Mouse (Mus musculus) midbrain, embryonic 15.5 days (tissue): ENCODE measurements around the gene Kcnc3. TPM values are rescaled to one million over a fixed set of nuclear protein-coding genes. Genes with fewer than 3 reads are reported as not detected.

Source experiments
- ATAC-seq: fragments of 200-750 bp; cut with Nextera tagmentation; replicated peaks from 2 replicates; pipeline ENCODE4 v1.8.0; 2017; ENCODE audit warnings: moderate TSS enrichment
- H3K27ac ChIP-seq: fragments of 300-500 bp; sonication (generic); 2 replicates; pipeline ENCODE4 v1.5.1; 2015; ENCODE audit warnings: mild to moderate bottlenecking, inconsistent platforms
- H3K27me3 ChIP-seq: fragments of 300-500 bp; sonication (generic); replicated peaks from 2 replicates; pipeline ENCODE4 v1.6.1; 2015; ENCODE audit warnings: inconsistent platforms
- H3K36me3 ChIP-seq: fragments of 300-500 bp; sonication (generic); replicated peaks from 2 replicates; pipeline ENCODE4 v1.6.1; 2015; ENCODE audit warnings: inconsistent platforms
- H3K4me1 ChIP-seq: fragments of 300-500 bp; sonication (generic); 2 replicates; pipeline ENCODE4 v1.6.1; 2015; ENCODE audit warnings: inconsistent platforms
- H3K4me2 ChIP-seq: fragments of 300-500 bp; sonication (generic); 2 replicates; pipeline ENCODE4 v1.6.1; 2015; ENCODE audit warnings: inconsistent platforms, mild to moderate bottlenecking, moderate library complexity
- H3K4me3 ChIP-seq: fragments of 300-500 bp; sonication (generic); 2 replicates; pipeline ENCODE4 v1.5.1; 2015; ENCODE audit warnings: mild to moderate bottlenecking, inconsistent platforms
- H3K9ac ChIP-seq: fragments of 300-500 bp; sonication (generic); 2 replicates; pipeline ENCODE4 v1.6.1; 2015; ENCODE audit warnings: mild to moderate bottlenecking, inconsistent platforms
- H3K9me3 ChIP-seq: fragments of 300-500 bp; sonication (generic); 2 replicates; pipeline ENCODE4 v1.6.1; 2016; ENCODE audit warnings: inconsistent platforms
- whole genome bisulfite sequencing: fragments of 180-500 bp; shearing (Covaris S2); methylation state at CpG from one replicate; pipeline ENCODE4 v1.1.7; 2015; ENCODE audit warnings: mixed read lengths; 5-methylcytosine and 5-hydroxymethylcytosine counted together
- polyA plus RNA-seq: library from polyadenylated mRNA; unstranded; fragments of >200 nt; fragmentation: Nextera tagmentation; extraction: Ambion mirVana; gene quantifications from 2 replicates; pipeline ENCODE4 v1.2.1, GENCODE M21; 2015

The Kcnc3 gene
- 5.8 and 8.0 TPM in 2 replicates for polyA plus RNA-seq

GRCm38 (mm10) chr7:44590402-44591347, at the start of gene Kcnc3:
Gene Kcnc3, plus strand, starts transcription at chr7:44590664.
- peak within 1 kb of the TSS; percentile 80 for H3K27ac ChIP-seq
- H3K36me3 ChIP-seq, result 0 out of 2 replicates have a peak, but pooled peaks cover 5% of the 10 kb centered on the region
- under 1% methylated on average over 72 of the region's 80 CpGs for WGBS
- peaks cover 73% of the 10 kb centered on the region for H3K4me1 ChIP-seq
- H3K9ac ChIP-seq, result peak within 1 kb of the TSS; percentile 74
- peak; percentile 92 for ATAC-seq
- peak within 1 kb of the TSS; percentile 75 for H3K4me3 ChIP-seq
- peak within 1 kb of the TSS; percentile 97 for H3K4me2 ChIP-seq
- H3K9me3 ChIP-seq, result no peaks in the 10 kb centered on the region
- peaks cover 13% of the 10 kb centered on the region for H3K27me3 ChIP-seq

- WGBS, result 95% methylated on average over 11 of the region's 11 CpGs
- Histone ChIP-seq H3K9ac (no peak overlapping the region), H3K4me2 (no peak overlapping the region), H3K9me3 (no peaks in the 10 kb centered on the region), H3K4me1 (peaks cover 4% of the 10 kb centered on the region), H3K4me3 (no peak overlapping the region), H3K27ac (no peak overlapping the region), H3K27me3 (no peaks in the 10 kb centered on the region), H3K36me3 (no peaks in the 10 kb centered on the region)
- ATAC-seq, result no peak
Observed at GRCm38 (mm10) chr7:44542555-44542954, 47.9 kb upstream of the Kcnc3 start.

- WGBS, result 82% methylated on average over 12 of the region's 12 CpGs
- Histone ChIP-seq H3K9me3 (no peaks in the 10 kb centered on the region), H3K4me3 (no peak overlapping the region), H3K27ac (no peak overlapping the region), H3K9ac (no peak overlapping the region), H3K36me3 (no peaks in the 10 kb centered on the region), H3K4me2 (no peak overlapping the region), H3K4me1 (peaks cover 9% of the 10 kb centered on the region), H3K27me3 (no peaks in the 10 kb centered on the region)
- no peak for ATAC-seq
Observed at GRCm38 (mm10) chr7:44543071-44543470, 47.4 kb upstream of the Kcnc3 start.

- H3K4me2 ChIP-seq, result no peak overlapping the region
- WGBS, result 97% methylated on average over 3 of the region's 3 CpGs
- ATAC-seq, result no peak
Observed at GRCm38 (mm10) chr7:44546274-44546673, 44.2 kb upstream of the Kcnc3 start.

GRCm38 (mm10) chr7:44547041-44547440, 43.4 kb upstream of the Kcnc3 start:
- peaks cover 13% of the 10 kb centered on the region for H3K4me1 ChIP-seq
- no peak overlapping the region for H3K4me3 ChIP-seq
- no peak overlapping the region for H3K4me2 ChIP-seq
- no peak for ATAC-seq
- H3K27ac ChIP-seq, result no peak overlapping the region
- no peaks in the 10 kb centered on the region for H3K9me3 ChIP-seq
- peak overlapping the region; percentile 12; the same call in 1 of the 2 replicates for H3K9ac ChIP-seq
- WGBS, result 94% methylated on average over 13 of the region's 13 CpGs
- peaks cover 11% of the 10 kb centered on the region; the same call in 1 of the 2 replicates for H3K36me3 ChIP-seq
- H3K27me3 ChIP-seq, result no peaks in the 10 kb centered on the region

More at GRCm38 (mm10) chr7:44546274-44546673, 44.2 kb upstream of the Kcnc3 start:
- Histone ChIP-seq H3K27ac (no peak overlapping the region), H3K9ac (no peak overlapping the region), H3K27me3 (no peaks in the 10 kb centered on the region), H3K4me1 (peaks cover 13% of the 10 kb centered on the region), H3K36me3 (peaks cover 11% of the 10 kb centered on the region; the same call in 1 of the 2 replicates), H3K9me3 (no peaks in the 10 kb centered on the region), H3K4me3 (no peak overlapping the region)

DNA sequence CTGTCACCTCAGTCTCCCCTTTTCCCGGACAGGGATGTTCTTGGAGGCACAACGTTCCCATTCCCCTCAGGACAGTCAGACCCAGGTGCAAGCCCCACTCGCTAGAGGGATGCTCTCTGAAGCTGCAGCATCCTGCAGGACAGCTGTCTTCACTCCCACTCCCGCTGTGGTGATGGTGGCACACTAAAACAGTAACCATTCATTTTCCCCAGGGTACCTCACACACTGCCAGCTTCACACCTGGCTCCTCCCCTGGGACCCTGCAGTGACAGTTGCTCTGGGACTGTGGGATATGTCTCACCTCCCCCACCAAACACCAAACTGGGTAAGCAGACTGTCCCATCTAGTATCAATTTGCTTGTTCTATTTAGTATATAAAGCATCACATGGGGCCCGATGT, 42.7 kb upstream of the Kcnc3 start:
- Histone ChIP-seq H3K9me3 (no peaks in the 10 kb centered on the region), H3K27ac (no peak overlapping the region), H3K27me3 (no peaks in the 10 kb centered on the region), H3K4me1 (peaks cover 14% of the 10 kb centered on the region), H3K36me3 (peaks cover 11% of the 10 kb centered on the region; the same call in 1 of the 2 replicates), H3K4me3 (peak overlapping the region; percentile 51), H3K4me2 (peak overlapping the region; percentile 95), H3K9ac (peak overlapping the region; percentile 12; the same call in 1 of the 2 replicates)
- 17% methylated on average over 5 of the region's 5 CpGs for WGBS
- ATAC-seq, result no peak

DNA sequence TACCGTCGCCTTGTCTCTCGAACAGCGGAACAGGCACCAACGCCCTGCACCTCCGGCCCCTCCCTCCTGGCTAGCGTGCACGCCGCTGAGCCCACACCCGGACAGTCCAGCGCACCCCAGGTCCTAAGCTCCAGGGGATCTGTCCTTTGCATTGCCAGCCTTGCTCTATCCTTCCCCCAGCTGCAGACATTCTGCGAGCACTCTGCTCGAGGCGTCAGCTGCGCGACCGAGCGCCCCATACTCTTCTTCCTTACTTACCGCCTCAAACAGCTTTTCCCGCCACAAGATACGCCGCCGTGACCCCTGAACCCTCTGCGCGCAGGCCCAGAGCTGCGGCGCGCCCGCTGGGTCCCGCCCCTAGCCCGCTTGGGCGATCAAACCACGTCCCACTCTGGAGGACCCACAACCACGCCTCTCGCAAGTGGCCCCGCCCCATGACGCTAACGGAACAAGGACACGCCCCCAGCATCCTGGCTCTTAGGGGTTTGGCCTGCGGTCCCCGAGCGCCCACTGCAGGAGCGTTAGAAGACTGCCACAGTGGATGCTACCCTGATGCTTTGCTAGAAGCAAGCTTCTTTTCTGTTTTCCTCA, 41.9 kb upstream of the Kcnc3 start, which contains the start of gene Pold1:
Pold1 (minus strand) TSS at position 353 of the 591 bp plus-strand sequence.
- no peaks in the 10 kb centered on the region for H3K9me3 ChIP-seq
- ATAC-seq, result peak; percentile 90
- WGBS, result under 1% methylated on average over 43 of the region's 43 CpGs

GRCm38 (mm10) chr7:44549621-44550408, 40.6 kb upstream of the Kcnc3 start:
- Histone ChIP-seq H3K9me3 (no peaks in the 10 kb centered on the region), H3K4me2 (no peak overlapping the region), H3K36me3 (peaks cover 11% of the 10 kb centered on the region; the same call in 1 of the 2 replicates), H3K4me1 (peaks cover 25% of the 10 kb centered on the region), H3K4me3 (no peak overlapping the region), H3K9ac (no peak overlapping the region), H3K27ac (no peak overlapping the region), H3K27me3 (no peaks in the 10 kb centered on the region)
- 95% methylated on average over 23 of the region's 23 CpGs for WGBS
- no peak for ATAC-seq

More for the DNA sequence above, 41.9 kb upstream of the Kcnc3 start, which contains the start of gene Pold1:
- Histone ChIP-seq H3K27ac (peak within 1 kb of the TSS; percentile 72), H3K36me3 (peaks cover 11% of the 10 kb centered on the region; the same call in 1 of the 2 replicates), H3K27me3 (no peaks in the 10 kb centered on the region), H3K9ac (peak within 1 kb of the TSS; percentile 36), H3K4me1 (peaks cover 21% of the 10 kb centered on the region), H3K4me3 (peak within 1 kb of the TSS; percentile 51), H3K4me2 (peak within 1 kb of the TSS; percentile 95)

DNA sequence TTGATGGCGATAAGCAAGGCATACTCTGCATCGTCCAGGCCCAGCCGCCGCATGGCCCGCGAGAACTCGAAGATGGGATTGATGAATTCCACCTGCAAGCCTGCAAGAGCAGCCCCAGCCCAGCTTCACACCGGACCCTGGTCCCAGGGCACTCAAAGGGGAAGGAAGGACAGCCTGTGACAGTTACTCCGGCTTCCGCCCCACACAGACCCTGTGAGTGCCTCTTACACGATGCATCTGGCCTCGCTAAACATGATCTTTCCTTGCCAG, 40.1 kb upstream of the Kcnc3 start:
- Histone ChIP-seq H3K27ac (no peak overlapping the region), H3K4me3 (no peak overlapping the region), H3K4me2 (no peak overlapping the region), H3K9ac (no peak overlapping the region), H3K9me3 (no peaks in the 10 kb centered on the region), H3K36me3 (peaks cover 11% of the 10 kb centered on the region; the same call in 1 of the 2 replicates), H3K27me3 (no peaks in the 10 kb centered on the region), H3K4me1 (peaks cover 25% of the 10 kb centered on the region)
- 98% methylated on average over 12 of the region's 12 CpGs for WGBS
- ATAC-seq, result no peak

DNA sequence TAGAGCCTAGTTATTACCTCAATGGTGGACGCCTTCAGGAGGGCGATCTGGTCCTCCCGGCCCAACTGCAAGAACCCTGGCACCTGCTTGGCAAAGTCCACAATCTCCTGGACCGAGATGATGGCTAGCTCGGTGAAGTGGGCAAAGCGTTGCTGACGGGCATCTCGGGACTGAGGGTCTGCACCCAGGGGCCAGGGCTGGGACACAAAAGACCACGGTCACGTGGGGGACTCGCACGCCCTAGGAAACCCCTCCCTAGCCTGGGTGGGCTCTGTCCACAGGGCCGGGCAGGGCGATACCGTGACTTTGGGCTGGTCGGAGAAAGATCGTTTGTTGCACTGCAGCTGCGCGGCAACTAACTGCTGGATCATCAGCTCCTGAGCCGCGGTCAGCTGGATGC, 39.2 kb upstream of the Kcnc3 start:
- H3K27me3 ChIP-seq, result no peaks in the 10 kb centered on the region
- no peak for ATAC-seq
- no peaks in the 10 kb centered on the region for H3K9me3 ChIP-seq
- WGBS, result 95% methylated on average over 21 of the region's 21 CpGs
- no peak overlapping the region for H3K4me3 ChIP-seq
- peaks cover 11% of the 10 kb centered on the region; the same call in 1 of the 2 replicates for H3K36me3 ChIP-seq
- H3K4me1 ChIP-seq, result peaks cover 25% of the 10 kb centered on the region
- no peak overlapping the region for H3K4me2 ChIP-seq
- no peak overlapping the region for H3K27ac ChIP-seq
- H3K9ac ChIP-seq, result no peak overlapping the region

DNA sequence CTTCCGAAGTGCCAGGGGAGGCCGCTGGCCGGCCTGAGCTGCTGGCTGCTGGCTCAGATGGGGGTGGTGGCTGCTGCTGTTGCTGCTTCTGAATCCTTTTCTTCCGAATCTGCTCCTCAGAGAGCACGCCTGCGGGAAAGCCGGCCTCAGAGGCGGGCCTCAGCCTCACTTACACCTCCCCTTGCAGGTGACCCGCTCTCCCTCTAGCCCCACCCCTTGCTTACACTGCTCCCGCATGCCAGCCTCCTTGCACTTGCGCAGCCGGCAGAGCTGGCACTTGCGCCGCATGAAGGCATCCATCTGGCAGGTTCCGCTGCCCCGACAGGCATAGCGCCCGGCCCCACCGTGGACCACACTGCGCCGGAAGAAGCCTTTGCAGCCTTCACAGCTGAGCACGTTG, 38.7 kb upstream of the Kcnc3 start:
- H3K4me2 ChIP-seq, result no peak overlapping the region
- no peak overlapping the region for H3K4me3 ChIP-seq
- H3K36me3 ChIP-seq, result peaks cover 11% of the 10 kb centered on the region; the same call in 1 of the 2 replicates
- 86% methylated on average over 22 of the region's 22 CpGs for WGBS
- no peaks in the 10 kb centered on the region for H3K27me3 ChIP-seq
- no peak overlapping the region for H3K9ac ChIP-seq
- no peak overlapping the region for H3K27ac ChIP-seq
- H3K4me1 ChIP-seq, result peaks cover 25% of the 10 kb centered on the region
- no peaks in the 10 kb centered on the region for H3K9me3 ChIP-seq
- ATAC-seq, result no peak
